Mouse (Mus musculus) erythroblast, embryonic 14.5 days (primary cell): ENCODE results near the gene Tmem120a.

Experiments used
- GATA1 ChIP-seq: IDR thresholded peaks from 2 replicates; pipeline ENCODE4 v1.6.1; 2012; ENCODE audit warnings: low read length, inconsistent platforms, mixed read lengths
- TAL1 ChIP-seq: IDR thresholded peaks from 3 replicates; pipeline ENCODE4 v1.6.1; 2012; ENCODE audit warnings: low read length, inconsistent platforms, mixed read lengths

DNA sequence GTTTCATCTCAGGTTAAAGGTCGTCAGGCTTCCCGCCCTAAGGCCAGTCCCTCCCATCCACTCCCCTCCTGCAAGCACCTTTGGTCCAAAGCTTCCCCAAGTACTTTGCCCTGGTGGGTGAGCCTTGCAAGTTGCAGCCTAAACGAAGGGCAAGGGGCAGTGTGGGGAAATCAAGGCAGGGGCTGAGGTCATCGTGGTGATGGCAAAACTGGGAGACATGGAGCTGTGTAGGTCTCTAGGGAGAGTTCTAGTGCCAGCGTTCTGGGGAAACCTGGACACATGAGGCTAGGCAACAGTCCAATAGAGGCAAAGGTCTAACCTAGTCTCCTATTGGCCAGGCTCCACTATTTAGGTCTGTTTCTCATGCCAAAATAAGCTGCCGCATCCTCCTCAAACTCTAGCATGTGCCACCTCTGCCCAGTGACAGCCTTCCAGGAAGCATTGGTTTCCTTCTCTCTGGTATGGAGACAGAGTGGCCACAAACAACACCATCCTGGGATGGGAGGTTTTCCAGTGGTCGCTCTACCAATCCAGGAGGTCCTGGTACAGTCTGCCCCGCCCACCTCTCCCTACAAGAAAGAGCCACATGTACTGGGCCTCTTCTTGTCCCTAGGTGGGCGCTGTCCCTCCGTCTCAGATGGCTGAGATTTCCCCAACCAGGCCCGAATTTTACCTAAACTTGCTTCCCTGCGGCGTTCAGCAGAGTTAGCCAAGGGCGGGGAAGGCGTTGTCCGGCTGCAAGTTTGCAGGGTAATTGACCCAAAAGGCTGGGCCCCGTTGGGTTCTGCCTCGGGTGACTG, 1.1 kb downstream of the Tmem120a start:
- TF ChIP-seq GATA1 (no peak), TAL1 (no peak)
